Mouse (Mus musculus) forebrain, embryonic 14.5 days (tissue): ENCODE data around the gene Serpine1. TPM values are rescaled to one million over a fixed set of nuclear protein-coding genes. Genes with fewer than 3 reads are reported as not detected.

ENCODE experiments used
- ATAC-seq: fragments of 200-750 bp; cut with Nextera tagmentation; 2 replicates; pipeline ENCODE4 v1.8.0; 2017; ENCODE audit warnings: mild to moderate bottlenecking, moderate library complexity
- DNase-seq: peaks from one replicate; pipeline ENCODE4 v3.0.0-alpha.2; 2015; ENCODE audit warnings: low spot score
- H3K27ac ChIP-seq: fragments of 300-500 bp; sonication (generic); 2 replicates; pipeline ENCODE4 v1.5.1; 2014; ENCODE audit warnings: low read depth, mild to moderate bottlenecking, control low read depth, low read length, moderate library complexity
- H3K27me3 ChIP-seq: fragments of 300-500 bp; sonication (generic); replicated peaks from 2 replicates; pipeline ENCODE4 v1.6.1; 2014; ENCODE audit warnings: low read length, control low read depth, mixed read lengths; ENCODE audit not compliant: control insufficient read depth, insufficient read depth
- H3K36me3 ChIP-seq: fragments of 300-500 bp; sonication (generic); 2 replicates; pipeline ENCODE4 v1.6.1; 2014; ENCODE audit warnings: low read length, control low read depth; ENCODE audit not compliant: control insufficient read depth, insufficient read depth
- H3K4me1 ChIP-seq: fragments of 300-500 bp; sonication (generic); 2 replicates; pipeline ENCODE4 v1.6.1; 2014; ENCODE audit warnings: antibody characterized with exemption, low read length, control low read depth; ENCODE audit not compliant: control insufficient read depth, insufficient read depth
- H3K4me2 ChIP-seq: fragments of 300-500 bp; sonication (generic); 2 replicates; pipeline ENCODE4 v1.6.1; 2014; ENCODE audit warnings: mild to moderate bottlenecking, control low read depth, low read length
- H3K4me3 ChIP-seq: fragments of 300-500 bp; sonication (generic); 2 replicates; pipeline ENCODE4 v1.5.1; 2014; ENCODE audit warnings: low read depth, low read length, control low read depth
- H3K9ac ChIP-seq: fragments of 300-500 bp; sonication (generic); 2 replicates; pipeline ENCODE4 v1.6.1; 2014; ENCODE audit warnings: mild to moderate bottlenecking, low read length, control low read depth, moderate library complexity
- H3K9me3 ChIP-seq: fragments of 300-500 bp; sonication (generic); replicated peaks from 2 replicates; pipeline ENCODE4 v1.6.1; 2016; ENCODE audit warnings: low read length, control low read depth, mixed read lengths; ENCODE audit not compliant: control insufficient read depth
- WGBS: fragments of 180-500 bp; shearing (Covaris S2); extraction: QIAGEN DNeasy Blood & Tissue Kit; methylation state at CpG from one replicate; pipeline ENCODE4 v1.1.7; 2014; 5-methylcytosine and 5-hydroxymethylcytosine counted together
- polyA plus RNA-seq: library from polyadenylated mRNA; unstranded; fragments of >200 nt; fragmentation: Nextera tagmentation; extraction: Ambion mirVana; gene quantifications from 2 replicates; pipeline ENCODE4 v1.2.1, GENCODE M21; 2014

Serpine1 gene
- polyA plus RNA-seq, 1 experiment from 2014 or later: 0.28 TPM

DNA sequence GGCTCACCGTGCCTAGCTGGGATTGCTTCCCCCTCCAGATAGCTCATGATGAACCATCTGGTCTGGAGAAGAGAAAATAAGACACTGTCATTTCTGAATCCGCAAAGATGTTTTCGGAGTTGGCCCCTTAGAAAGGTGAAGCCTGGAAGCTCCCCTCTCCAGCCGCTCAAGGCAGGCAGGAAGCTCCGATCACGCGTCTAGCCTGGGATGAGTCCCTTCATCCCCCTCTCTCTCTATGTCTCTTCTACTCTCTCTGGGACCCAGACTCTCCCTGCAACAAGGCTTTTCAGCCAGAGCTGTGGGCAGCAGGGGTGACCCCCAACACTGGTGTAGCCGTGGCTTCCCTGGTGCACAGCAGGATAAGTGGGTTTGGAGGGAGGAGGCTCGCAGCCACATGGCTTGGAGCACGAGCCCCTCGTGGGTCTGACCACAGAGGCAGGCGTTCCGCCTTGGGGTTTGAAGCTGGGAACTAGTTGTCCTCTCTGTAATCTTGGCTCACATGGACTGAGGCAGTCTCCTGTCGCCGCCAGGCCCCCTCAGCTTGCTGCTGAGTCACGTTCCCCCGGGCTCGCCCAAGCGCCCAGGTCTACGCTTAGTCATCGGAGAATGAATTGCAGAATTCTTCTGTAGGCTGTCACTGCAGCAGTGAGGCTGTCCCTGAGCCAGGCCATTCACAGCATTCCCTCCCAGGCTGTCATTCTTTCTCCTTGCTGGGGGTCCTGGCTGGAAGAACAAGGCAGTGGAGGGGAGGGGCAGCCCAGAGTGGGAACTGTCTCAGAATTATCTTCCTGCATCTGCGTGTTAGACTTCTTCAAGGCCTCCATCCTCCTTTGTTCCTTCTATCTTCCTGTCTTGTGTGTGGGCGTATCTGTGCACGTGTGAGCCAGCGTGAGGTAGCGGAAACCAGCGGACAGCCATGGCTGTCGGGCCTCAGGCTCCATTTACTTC is 30.8 kb upstream of the Serpine1 start:
- H3K9ac ChIP-seq: no peak overlapping the region
- H3K4me3 ChIP-seq: no peak overlapping the region
- H3K9me3 ChIP-seq: no peaks in the 10 kb centered on the region
- DNase-seq: no peak
- ATAC-seq: no peak
- H3K4me2 ChIP-seq: no peak overlapping the region
- H3K36me3 ChIP-seq: no peaks in the 10 kb centered on the region
- WGBS: 68% methylated on average over 28 of the region's 28 CpGs
- H3K4me1 ChIP-seq: no peaks in the 10 kb centered on the region
- no peaks in the 10 kb centered on the region for H3K27me3 ChIP-seq
- H3K27ac ChIP-seq: no peak overlapping the region

DNA sequence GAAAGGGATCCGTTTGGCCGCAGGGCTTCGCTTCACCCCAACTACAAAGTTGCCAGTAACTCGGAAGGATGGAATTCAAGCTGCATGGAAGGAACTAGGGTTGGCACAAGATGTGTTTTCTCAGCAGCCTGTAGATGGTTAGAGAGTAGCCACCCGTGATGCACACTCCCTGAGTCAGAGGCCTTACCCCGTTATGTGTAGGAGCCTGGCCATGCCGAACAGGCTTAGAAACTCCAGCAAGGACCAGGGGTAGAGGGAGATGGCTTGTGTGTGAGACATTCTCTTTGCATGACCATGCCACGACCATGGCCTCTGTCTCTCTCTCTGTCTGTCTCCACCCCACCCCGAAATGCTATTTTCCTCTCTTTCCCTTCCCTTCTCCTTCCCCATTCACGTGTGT is 30.0 kb upstream of the Serpine1 start:
- Histone ChIP-seq H3K9ac (no peak overlapping the region), H3K36me3 (no peaks in the 10 kb centered on the region), H3K4me2 (no peak overlapping the region), H3K27ac (no peak overlapping the region), H3K9me3 (no peaks in the 10 kb centered on the region), H3K4me3 (no peak overlapping the region), H3K4me1 (no peaks in the 10 kb centered on the region), H3K27me3 (no peaks in the 10 kb centered on the region)
- WGBS: 68% methylated on average over 10 of the region's 10 CpGs
- ATAC-seq (no peak), DNase-seq (no peak)

DNA sequence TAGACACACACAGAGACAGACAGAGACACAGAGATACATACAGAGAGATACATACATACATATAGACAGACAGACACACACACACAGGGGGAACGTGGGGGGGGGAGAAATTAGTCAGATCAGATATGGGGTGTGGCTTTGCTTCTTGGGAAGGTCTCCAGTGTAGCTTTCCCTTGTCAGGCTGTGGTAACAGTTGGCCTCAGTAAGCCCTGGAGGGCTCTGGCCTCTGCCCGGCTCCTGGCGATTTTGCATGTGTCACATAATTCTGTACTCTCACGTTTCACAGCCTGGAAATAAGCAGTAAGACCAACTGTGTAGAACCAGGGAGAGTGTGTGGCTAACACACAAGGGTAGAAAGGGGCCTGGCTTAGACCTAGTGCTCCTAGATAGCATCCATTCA is 28.6 kb upstream of the Serpine1 start:
- no peak overlapping the region for H3K4me3 ChIP-seq
- no peak overlapping the region for H3K9ac ChIP-seq
- DNase-seq: no peak
- H3K4me2 ChIP-seq: no peak overlapping the region
- H3K36me3 ChIP-seq: no peaks in the 10 kb centered on the region
- H3K27ac ChIP-seq: no peak overlapping the region
- WGBS: 61% methylated on average over 4 of the region's 4 CpGs
- no peaks in the 10 kb centered on the region for H3K9me3 ChIP-seq
- H3K27me3 ChIP-seq: no peaks in the 10 kb centered on the region
- H3K4me1 ChIP-seq: no peaks in the 10 kb centered on the region
- ATAC-seq: no peak

DNA sequence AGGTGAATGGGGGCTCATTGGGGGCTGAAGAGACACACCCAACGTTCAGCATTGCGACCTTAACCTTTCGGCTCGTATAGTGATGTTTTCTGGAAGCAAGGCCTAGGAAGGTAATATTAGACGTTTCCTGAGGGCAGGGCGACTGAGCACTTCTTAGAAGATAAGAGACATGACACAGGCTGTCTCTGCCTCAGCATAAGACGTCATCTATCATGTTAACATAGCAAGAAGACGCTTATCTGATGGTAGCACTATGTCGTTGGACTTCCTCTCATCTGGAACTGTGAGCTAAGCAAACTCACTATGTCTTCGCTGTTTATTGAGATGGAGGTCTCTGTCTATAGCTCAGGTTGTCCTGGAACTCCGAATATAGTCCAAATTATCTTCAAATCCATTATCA is 26.4 kb upstream of the Serpine1 start:
- 81% methylated on average over 11 of the region's 11 CpGs for WGBS

DNA sequence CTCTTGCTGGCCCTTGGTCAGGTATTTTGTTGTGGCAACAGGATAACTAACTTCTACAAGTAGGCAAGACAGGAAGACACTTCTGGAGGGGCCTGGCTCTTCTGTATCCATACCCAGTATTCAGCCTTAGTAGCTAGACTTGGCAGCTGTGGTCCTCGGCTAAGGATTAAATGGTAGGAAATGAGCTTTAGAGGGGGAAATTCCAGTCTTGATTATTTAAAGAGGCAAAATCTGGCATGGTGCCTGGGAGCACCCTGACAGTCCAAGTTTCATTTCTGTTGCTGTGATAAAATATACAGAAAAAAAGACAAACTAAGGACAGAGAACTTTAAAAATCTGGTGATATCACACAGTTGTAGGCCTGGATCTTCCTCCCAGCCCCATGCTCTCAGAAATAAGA is 24.0 kb upstream of the Serpine1 start:
- H3K36me3 ChIP-seq: no peaks in the 10 kb centered on the region
- H3K4me3 ChIP-seq: no peak overlapping the region
- no peak overlapping the region for H3K9ac ChIP-seq
- no peaks in the 10 kb centered on the region for H3K9me3 ChIP-seq
- no peaks in the 10 kb centered on the region for H3K4me1 ChIP-seq
- ATAC-seq (no peak), DNase-seq (peak; percentile 25)
- H3K27me3 ChIP-seq: no peaks in the 10 kb centered on the region
- H3K27ac ChIP-seq: no peak overlapping the region
- H3K4me2 ChIP-seq: no peak overlapping the region
- WGBS: 44% methylated on average over 1 of the region's 1 CpGs

More for the DNA sequence above, 26.4 kb upstream of the Serpine1 start:
- Histone ChIP-seq H3K4me2 (no peak overlapping the region), H3K9ac (no peak overlapping the region), H3K4me3 (no peak overlapping the region), H3K4me1 (no peaks in the 10 kb centered on the region), H3K9me3 (no peaks in the 10 kb centered on the region), H3K27me3 (no peaks in the 10 kb centered on the region), H3K36me3 (no peaks in the 10 kb centered on the region), H3K27ac (no peak overlapping the region)
- ATAC-seq (no peak), DNase-seq (no peak)

DNA sequence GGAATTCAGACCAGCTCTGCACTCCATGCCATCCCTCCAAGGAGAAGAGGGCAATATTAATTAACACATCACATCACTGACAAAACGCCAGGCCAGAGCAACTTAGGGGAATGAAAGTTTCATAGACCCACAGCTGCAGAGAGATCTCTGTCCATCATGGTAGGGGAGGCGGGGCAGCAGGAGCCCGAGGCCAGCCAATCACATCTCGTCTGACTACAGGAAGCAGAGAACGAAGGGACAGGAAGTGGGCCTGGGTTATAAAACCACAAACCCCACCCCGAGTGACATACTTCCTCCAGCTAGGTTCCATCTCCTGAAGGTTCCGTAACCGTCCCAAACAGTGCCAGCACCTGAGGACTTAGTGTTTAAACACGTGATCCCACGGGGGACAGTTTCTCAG is 23.1 kb upstream of the Serpine1 start:
- no peak overlapping the region for H3K4me2 ChIP-seq
- no peak overlapping the region for H3K9ac ChIP-seq
- no peaks in the 10 kb centered on the region for H3K36me3 ChIP-seq
- 85% methylated on average over 10 of the region's 10 CpGs for WGBS
- H3K4me3 ChIP-seq: no peak overlapping the region
- H3K27me3 ChIP-seq: no peaks in the 10 kb centered on the region
- no peak overlapping the region for H3K27ac ChIP-seq
- no peaks in the 10 kb centered on the region for H3K4me1 ChIP-seq
- no peaks in the 10 kb centered on the region for H3K9me3 ChIP-seq
- DNase-seq: no peak
- ATAC-seq: no peak

DNA sequence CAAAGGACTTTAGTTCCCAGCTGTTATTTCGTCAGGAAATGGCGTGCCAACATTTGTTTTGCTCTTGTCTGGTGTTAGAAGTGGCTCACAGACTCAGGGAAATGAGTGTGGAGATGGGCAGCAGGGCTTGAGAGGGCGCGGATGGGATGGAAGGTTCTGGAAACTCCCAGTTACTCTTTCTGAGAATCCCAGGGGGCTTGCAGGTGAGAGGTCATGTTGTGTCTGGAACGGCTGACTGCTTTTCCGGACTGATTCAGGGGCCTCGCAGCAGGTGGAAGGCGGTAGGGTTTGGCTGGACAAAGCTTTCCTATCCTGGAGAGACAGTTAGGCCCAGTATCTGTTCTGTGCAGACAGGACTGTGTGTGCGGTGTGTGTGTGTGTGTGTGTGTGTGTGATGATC is 21.7 kb upstream of the Serpine1 start:
- DNase-seq (no peak), ATAC-seq (no peak)
- Histone ChIP-seq H3K4me1 (no peaks in the 10 kb centered on the region), H3K9ac (no peak overlapping the region), H3K27me3 (no peaks in the 10 kb centered on the region), H3K9me3 (no peaks in the 10 kb centered on the region), H3K4me3 (no peak overlapping the region), H3K4me2 (no peak overlapping the region), H3K36me3 (no peaks in the 10 kb centered on the region), H3K27ac (no peak overlapping the region)
- WGBS: 83% methylated on average over 9 of the region's 9 CpGs

DNA sequence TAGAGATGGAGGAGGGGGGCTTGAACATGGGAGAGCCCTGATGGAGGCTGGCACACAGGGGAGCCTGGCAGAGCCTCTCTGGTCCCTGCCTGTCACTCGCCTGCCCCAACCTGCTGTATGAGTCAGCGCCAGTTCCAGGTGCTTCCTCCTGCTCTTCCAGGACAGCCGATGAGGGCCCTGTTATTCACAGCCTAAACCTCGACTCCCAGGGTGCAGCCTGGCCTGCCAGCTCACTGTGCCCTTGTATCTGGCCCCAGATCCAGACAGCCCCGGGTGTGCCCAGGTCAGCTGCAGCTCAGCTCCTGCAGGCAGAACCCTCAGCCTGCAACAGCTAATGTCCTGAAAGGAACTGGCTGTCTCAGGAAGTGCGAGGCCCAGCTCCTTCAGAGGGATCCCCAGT is 19.5 kb upstream of the Serpine1 start:
- no peaks in the 10 kb centered on the region for H3K4me1 ChIP-seq
- no peak overlapping the region for H3K27ac ChIP-seq
- no peak overlapping the region for H3K4me2 ChIP-seq
- H3K27me3 ChIP-seq: no peaks in the 10 kb centered on the region
- H3K4me3 ChIP-seq: no peak overlapping the region
- no peaks in the 10 kb centered on the region for H3K36me3 ChIP-seq
- 67% methylated on average over 6 of the region's 6 CpGs for WGBS
- H3K9me3 ChIP-seq: no peaks in the 10 kb centered on the region
- DNase-seq (no peak), ATAC-seq (no peak)
- H3K9ac ChIP-seq: no peak overlapping the region

DNA sequence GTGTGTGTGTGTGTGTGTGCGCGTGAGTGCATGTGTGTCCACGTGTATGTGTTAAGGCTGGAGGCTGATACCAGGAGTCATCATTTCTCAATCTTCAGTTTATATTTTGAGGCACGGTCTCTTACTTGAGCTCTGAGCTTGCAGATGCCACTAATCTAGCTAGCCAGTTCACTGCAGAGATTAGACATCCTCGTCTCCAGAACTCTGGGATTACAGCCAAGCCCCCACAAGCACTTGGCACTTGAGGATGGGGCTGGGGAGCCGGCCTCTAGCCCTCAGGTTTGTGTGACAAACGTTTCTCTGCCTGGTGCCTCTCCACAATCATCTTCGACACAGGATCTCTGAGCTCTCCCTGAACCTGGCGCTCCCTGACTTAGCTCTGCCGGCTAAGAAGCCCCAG is 18.8 kb upstream of the Serpine1 start:
- Histone ChIP-seq H3K4me2 (no peak overlapping the region), H3K27me3 (no peaks in the 10 kb centered on the region), H3K36me3 (no peaks in the 10 kb centered on the region), H3K9me3 (no peaks in the 10 kb centered on the region), H3K9ac (no peak overlapping the region), H3K4me1 (no peaks in the 10 kb centered on the region), H3K4me3 (no peak overlapping the region), H3K27ac (no peak overlapping the region)
- ATAC-seq (no peak), DNase-seq (no peak)
- 75% methylated on average over 10 of the region's 10 CpGs for WGBS
